Mouse (Mus musculus) myocyte (in vitro differentiated cells): ENCODE measurements at regions not wholly inside any gene's neighbourhood (a gene's known extent, or its start where the extent isn't known, plus 50 kb on each side); places are given as distances from the start of the nearest gene placed in this dataset.

Experiments
- CEBPB ChIP-seq: IDR thresholded peaks from 2 replicates; pipeline ENCODE4 v1.6.1; 2011; ENCODE audit warnings: mild to moderate bottlenecking, moderate library complexity; ENCODE audit not compliant: poor library complexity, insufficient read depth, severe bottlenecking
- E2F4 ChIP-seq: IDR thresholded peaks from one replicate; pipeline ENCODE4 v1.6.1; 2011; ENCODE audit warnings: mild to moderate bottlenecking, control low read depth, moderate library complexity; ENCODE audit not compliant: insufficient read depth
- MAX ChIP-seq: IDR thresholded peaks from one replicate; pipeline ENCODE4 v1.6.1; 2011; ENCODE audit warnings: low read depth, mild to moderate bottlenecking, control low read depth
- MYOD1 ChIP-seq, 3 experiments: IDR thresholded peaks; one replicate each; pipeline ENCODE4 v1.6.1; 2011; ENCODE audit warnings: control low read depth in 2 of 3, low read depth in 2 of 3, mild to moderate bottlenecking in 2 of 3, moderate library complexity in 1 of 3; ENCODE audit not compliant: insufficient read length in 2 of 3, control insufficient read depth in 1 of 3
- MYOG ChIP-seq, 3 experiments: IDR thresholded peaks; one replicate each; pipeline ENCODE4 v1.6.1; 2011; ENCODE audit warnings: control low read depth in 2 of 3, low read depth in 2 of 3, mild to moderate bottlenecking in 2 of 3; ENCODE audit not compliant: insufficient read length in 2 of 3, control insufficient read depth in 1 of 3, insufficient read depth in 1 of 3
- POLR2A ChIP-seq: IDR thresholded peaks from one replicate; pipeline ENCODE4 v1.6.1; 2011; ENCODE audit warnings: low read depth, mild to moderate bottlenecking, control low read depth, moderate library complexity; ENCODE audit not compliant: insufficient read length
- POLR2AphosphoS2 ChIP-seq: IDR thresholded peaks from one replicate; pipeline ENCODE4 v1.6.1; 2011; ENCODE audit warnings: low read depth, control low read depth; ENCODE audit not compliant: insufficient read length
- REST ChIP-seq: IDR thresholded peaks from one replicate; pipeline ENCODE4 v1.6.1; 2011; ENCODE audit warnings: mild to moderate bottlenecking, control low read depth, moderate library complexity; ENCODE audit not compliant: insufficient read depth, insufficient read length

DNA sequence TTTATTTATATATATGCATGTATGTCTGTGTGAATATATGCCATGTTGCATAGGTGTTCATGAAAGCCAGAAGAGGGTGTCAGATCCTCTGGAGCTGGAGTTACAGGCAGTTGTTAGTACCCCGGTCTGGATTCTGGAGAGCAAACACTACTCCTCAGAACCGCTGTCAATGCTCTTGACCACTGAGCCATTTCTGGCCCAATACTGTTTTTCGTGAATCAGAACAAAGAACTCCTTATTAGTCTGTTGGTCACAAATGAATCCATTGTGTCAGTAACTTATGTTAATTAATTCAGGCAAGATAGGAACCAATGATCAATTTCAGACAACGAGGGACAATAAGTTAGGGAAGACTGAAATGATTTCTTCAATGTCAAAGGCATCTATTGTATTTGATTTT, 68.6 kb upstream of the Abcb5 start:
- TF ChIP-seq E2F4 (no peak), CEBPB (no peak), MYOG (IDR thresholded peaks at IDR 0.05; ENCODE audit: control insufficient read depth in 1 of 3, insufficient read depth in 1 of 3, insufficient read length in 2 of 3, low read depth in 2 of 3) (no peak), MAX (no peak), POLR2AphosphoS2 (no peak), MYOD1 (IDR thresholded peaks at IDR 0.05; ENCODE audit: control insufficient read depth in 1 of 3, insufficient read length in 2 of 3, low read depth in 2 of 3) (no peak), REST (no peak), POLR2A (no peak)
